Mouse (Mus musculus) heart, embryonic 10.5 days (tissue): ENCODE data around the gene Tln2. TPM values are rescaled to one million over a fixed set of nuclear protein-coding genes. Genes with fewer than 3 reads are reported as not detected.
A peak's percentile ranks its signal among the peaks of the same experiment; 100 is the strongest.

Source experiments
- DNase-seq: peaks from one replicate; pipeline ENCODE4 v3.0.0-alpha.2; 2017; ENCODE audit warnings: low spot score
- H3K27ac ChIP-seq: fragments of 300-500 bp; sonication (generic); 2 replicates; pipeline ENCODE4 v1.5.1; 2016; ENCODE audit warnings: mild to moderate bottlenecking
- H3K27me3 ChIP-seq: fragments of 300-500 bp; sonication (generic); 2 replicates; pipeline ENCODE4 v1.6.1; 2016; ENCODE audit warnings: mild to moderate bottlenecking; ENCODE audit not compliant: poor library complexity, insufficient read depth, severe bottlenecking
- H3K36me3 ChIP-seq: fragments of 300-500 bp; sonication (generic); 2 replicates; pipeline ENCODE4 v1.6.1; 2016; ENCODE audit warnings: mild to moderate bottlenecking, moderate library complexity
- H3K4me1 ChIP-seq: fragments of 300-500 bp; sonication (generic); 2 replicates; pipeline ENCODE4 v1.6.1; 2016; ENCODE audit warnings: mild to moderate bottlenecking
- H3K4me3 ChIP-seq: fragments of 300-500 bp; sonication (generic); 2 replicates; pipeline ENCODE4 v1.5.1; 2016; ENCODE audit warnings: mild to moderate bottlenecking, moderate library complexity
- H3K9me3 ChIP-seq: fragments of 300-500 bp; sonication (generic); 2 replicates; pipeline ENCODE4 v1.6.1; 2016; ENCODE audit warnings: mild to moderate bottlenecking, moderate library complexity
- whole genome bisulfite sequencing: fragments of 180-500 bp; shearing (Covaris S2); methylation state at CpG from one replicate; pipeline ENCODE4 v1.1.7; 2016; 5-methylcytosine and 5-hydroxymethylcytosine counted together
- polyA plus RNA-seq: library from polyadenylated mRNA; unstranded; fragments of >200 nt; fragmentation: Nextera tagmentation; extraction: Ambion mirVana; gene quantifications from 2 replicates; pipeline ENCODE4 v1.2.1, GENCODE M21; 2016

The Tln2 gene
- polyA plus RNA-seq, 1 experiment from 2014 or later, result 34.7 TPM

DNA sequence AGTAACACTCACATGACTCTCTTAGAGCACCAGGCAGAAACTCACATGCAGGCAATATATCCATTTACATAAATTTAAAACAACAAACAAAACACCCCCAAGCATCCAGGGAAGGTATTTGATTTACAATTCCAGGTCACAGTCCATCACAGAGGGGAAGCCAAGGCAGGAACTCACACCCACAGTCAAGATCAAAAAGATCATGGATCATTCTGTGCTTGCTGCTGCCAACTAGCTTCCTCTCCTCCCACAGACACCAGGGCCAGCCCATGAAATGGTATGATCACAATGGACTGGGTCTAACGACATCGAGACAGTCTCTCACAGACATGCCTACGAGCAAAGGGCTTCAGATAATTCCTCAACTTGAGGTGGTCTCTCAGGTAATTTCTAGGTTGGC is 70.1 kb downstream of the Tln2 start:
- Histone ChIP-seq H3K9me3 (no peaks in the 10 kb centered on the region), H3K27ac (no peak overlapping the region), H3K27me3 (peaks cover 22% of the 10 kb centered on the region), H3K4me3 (no peak overlapping the region), H3K36me3 (no peaks in the 10 kb centered on the region), H3K4me1 (peaks cover 11% of the 10 kb centered on the region; the same call in 1 of the 2 replicates)
- no peak for DNase-seq
- WGBS, result 79% methylated on average over 3 of the region's 3 CpGs

DNA sequence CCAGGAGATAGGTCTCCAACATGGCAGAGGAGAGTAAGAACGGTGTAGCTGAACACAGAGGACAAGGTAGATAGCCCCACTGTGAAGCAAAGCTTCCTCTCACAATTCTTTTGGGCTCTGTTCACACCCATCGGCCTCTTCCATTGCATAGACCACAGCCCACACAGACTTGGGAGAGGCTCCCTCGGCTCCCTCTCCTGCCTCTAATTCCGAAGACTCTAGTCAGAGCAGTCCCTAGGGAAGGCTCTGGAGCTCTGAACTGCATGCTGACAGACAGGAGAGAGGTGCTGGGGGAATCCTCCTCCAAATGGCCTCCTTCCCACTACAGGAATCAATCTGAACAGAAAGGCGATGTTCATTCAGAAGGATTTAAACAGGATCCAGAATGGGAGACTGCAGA is 72.9 kb downstream of the Tln2 start:
- H3K4me3 ChIP-seq, result no peak overlapping the region
- H3K27ac ChIP-seq, result no peak overlapping the region
- no peaks in the 10 kb centered on the region for H3K9me3 ChIP-seq
- H3K27me3 ChIP-seq, result peaks cover 35% of the 10 kb centered on the region
- H3K36me3 ChIP-seq, result no peaks in the 10 kb centered on the region
- H3K4me1 ChIP-seq, result peaks cover 23% of the 10 kb centered on the region
- 64% methylated on average over 5 of the region's 5 CpGs for WGBS
- no peak for DNase-seq

DNA sequence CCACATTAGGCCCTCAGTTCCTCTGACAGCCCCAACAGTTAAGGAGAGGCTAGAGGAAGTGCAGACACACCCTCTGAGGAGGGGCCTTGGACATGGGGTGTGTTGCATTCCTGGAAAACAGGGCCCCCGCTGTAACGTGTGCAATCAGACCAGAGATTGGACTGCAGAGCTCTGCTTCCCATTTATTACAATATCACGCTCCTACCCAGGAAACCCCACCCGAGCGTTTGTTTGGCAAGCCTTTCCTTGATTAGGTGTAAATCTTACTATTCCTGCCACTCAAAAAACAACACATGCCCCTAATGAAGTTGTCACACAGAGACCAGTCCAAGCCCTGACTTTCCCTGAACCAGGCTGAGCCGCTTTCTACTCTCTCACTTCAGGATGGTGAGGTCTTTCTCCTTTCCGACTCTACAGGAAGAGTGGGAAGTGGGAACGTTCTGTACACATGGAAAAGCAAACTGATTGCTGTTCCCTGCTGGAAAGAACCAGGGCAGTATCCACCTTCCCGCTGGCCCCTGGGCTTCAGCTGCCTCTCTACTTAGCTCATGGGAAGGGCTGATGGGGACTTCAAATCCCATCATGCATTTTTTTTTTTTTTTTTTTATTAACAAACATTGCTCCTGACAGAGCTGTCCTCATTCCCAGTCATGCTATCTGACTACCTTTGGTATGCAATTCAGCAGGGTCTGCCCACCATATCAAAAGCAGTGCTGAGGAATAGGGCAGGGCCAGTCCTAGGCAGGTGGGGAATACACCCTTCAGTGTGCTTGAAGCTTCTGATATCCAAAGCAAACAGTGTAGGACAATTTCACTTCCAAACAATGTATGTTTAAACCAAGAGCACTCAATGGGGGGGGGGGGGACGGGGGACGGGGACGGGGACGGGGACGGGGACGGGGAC is 74.1 kb downstream of the Tln2 start:
- H3K36me3 ChIP-seq, result no peaks in the 10 kb centered on the region
- H3K27me3 ChIP-seq, result peaks cover 43% of the 10 kb centered on the region
- WGBS, result 65% methylated on average over 15 of the region's 15 CpGs
- H3K9me3 ChIP-seq, result no peaks in the 10 kb centered on the region
- H3K4me3 ChIP-seq, result no peak overlapping the region
- no peak overlapping the region for H3K27ac ChIP-seq
- no peak for DNase-seq
- H3K4me1 ChIP-seq, result peaks cover 29% of the 10 kb centered on the region

DNA sequence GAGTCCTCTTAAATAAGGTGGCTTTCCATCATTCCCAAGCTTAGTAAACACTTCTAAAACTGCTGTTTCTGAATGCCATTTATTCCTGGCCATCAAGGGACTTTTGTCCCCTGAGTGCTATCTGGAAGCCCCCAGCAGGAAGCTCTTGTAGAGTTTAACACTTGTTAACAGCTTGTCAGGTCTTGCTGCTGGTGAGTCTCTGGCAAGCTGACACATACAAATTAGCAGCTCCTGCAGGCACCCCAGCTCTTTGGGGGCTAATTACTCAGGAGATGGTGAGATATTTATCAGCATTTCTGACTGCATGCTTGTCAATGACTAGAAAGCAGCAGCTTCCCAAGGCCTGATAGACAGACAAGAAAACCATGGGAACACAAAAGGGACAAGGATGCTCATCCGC is 77.2 kb downstream of the Tln2 start:
- H3K27me3 ChIP-seq, result peaks cover 61% of the 10 kb centered on the region
- no peak overlapping the region for H3K27ac ChIP-seq
- peaks cover 43% of the 10 kb centered on the region for H3K4me1 ChIP-seq
- H3K36me3 ChIP-seq, result no peaks in the 10 kb centered on the region
- no peak for DNase-seq
- H3K4me3 ChIP-seq, result no peak overlapping the region
- 22% methylated on average over 1 of the region's 1 CpGs for WGBS
- no peaks in the 10 kb centered on the region for H3K9me3 ChIP-seq

DNA sequence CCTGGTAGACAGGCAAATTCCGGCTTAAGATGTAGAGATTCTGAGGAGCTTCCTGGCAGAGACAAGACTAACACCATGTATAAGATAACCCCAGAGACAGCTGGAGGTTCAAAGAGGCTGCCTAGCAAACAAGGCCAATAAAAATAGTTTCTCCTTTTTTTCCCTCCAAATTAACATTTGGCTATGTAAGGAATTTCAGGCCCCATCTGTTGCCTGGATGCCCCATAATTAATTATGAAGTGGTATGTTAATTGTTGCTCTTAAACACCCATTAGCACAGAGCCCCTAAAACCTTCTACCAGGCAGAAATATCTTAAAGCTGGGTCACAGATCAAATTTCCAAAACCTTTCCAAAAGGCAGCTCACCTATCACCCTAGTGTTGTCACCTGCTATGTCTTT is 77.7 kb downstream of the Tln2 start:
- Histone ChIP-seq H3K27ac (no peak overlapping the region), H3K4me1 (peaks cover 43% of the 10 kb centered on the region), H3K4me3 (no peak overlapping the region), H3K9me3 (no peaks in the 10 kb centered on the region), H3K27me3 (peaks cover 62% of the 10 kb centered on the region), H3K36me3 (no peaks in the 10 kb centered on the region)
- no peak for DNase-seq
- WGBS, result 7% methylated on average over 1 of the region's 1 CpGs

DNA sequence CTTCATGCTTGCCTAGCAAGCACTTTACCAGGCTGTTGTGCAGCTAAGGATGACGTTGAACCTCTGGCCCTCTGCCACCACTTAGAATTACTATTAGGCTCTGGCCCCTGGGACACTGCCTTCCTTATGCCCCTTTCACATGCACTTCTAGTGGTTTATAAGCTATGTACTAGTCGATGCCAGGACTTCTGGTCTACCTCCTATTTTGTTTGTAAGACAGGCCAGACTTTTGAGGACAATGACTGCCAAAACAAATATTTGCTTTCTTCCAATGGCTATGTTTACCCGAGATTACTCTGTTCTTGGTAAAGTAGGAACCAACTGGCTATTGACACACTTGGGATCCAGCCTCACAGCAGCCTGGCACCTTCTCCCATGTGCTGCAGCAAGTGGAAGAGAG is 82.1 kb downstream of the Tln2 start:
- Histone ChIP-seq H3K9me3 (no peaks in the 10 kb centered on the region), H3K36me3 (no peaks in the 10 kb centered on the region), H3K27ac (no peak overlapping the region), H3K4me3 (no peak overlapping the region), H3K4me1 (peaks cover 29% of the 10 kb centered on the region), H3K27me3 (peaks cover 54% of the 10 kb centered on the region)
- WGBS, result 77% methylated on average over 3 of the region's 3 CpGs
- DNase-seq, result no peak

DNA sequence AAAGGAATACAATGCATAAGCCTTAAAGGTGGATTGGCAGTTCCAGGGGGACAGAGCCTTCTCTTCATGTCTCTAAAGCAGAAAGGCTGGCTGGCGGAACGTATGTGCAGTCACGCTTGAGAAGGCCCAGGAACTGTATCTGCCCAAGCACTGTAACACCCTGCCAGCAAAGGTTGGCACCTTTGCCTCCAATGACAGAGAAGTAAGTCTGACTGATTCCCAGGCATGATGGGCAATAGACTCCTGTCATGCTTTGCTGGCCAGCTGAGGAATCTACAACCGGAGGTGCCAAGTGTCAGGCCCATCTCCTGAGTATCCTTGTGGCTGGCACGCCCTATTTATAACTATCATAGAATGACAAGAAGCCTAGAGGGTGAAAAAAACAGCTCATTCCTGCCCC is 83.3 kb downstream of the Tln2 start:
- H3K4me1 ChIP-seq, result peaks cover 16% of the 10 kb centered on the region
- WGBS, result 95% methylated on average over 5 of the region's 5 CpGs
- no peaks in the 10 kb centered on the region for H3K9me3 ChIP-seq
- H3K36me3 ChIP-seq, result no peaks in the 10 kb centered on the region
- no peak for DNase-seq
- peaks cover 53% of the 10 kb centered on the region for H3K27me3 ChIP-seq
- H3K27ac ChIP-seq, result no peak overlapping the region
- no peak overlapping the region for H3K4me3 ChIP-seq

DNA sequence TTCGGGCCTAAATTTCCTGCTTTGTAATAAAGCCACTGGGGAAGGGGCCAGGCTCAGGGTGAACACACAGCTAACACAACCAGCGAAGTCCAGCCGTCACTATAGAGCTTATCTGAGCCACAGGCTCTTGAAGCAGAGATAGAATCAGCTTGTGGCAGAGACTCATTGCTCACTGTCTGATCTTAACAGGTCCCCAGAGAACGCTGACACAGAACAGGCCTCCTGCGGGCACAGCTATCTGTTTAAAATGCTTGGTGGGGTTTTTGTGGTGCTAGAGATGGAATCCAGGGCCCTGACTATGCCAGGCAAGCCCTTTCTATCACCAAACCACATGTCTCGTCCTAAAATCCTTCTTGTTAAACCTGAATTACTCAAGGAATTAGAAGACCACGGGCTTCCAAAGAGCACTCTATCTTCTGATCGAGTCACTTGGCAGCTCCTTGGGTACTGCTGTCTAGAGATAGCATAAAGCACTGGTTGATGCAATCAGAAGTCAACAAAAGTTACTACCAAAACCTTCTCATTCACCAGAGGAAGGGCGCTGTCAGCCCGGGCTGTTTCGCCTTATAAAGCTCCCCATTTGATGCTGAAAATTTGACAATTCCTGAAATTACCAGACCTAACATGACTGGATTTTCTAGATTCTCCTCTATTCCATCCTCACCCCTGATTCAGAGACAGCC is 95.9 kb downstream of the Tln2 start:
- peak overlapping the region; percentile 49 for H3K27ac ChIP-seq
- no peaks in the 10 kb centered on the region for H3K36me3 ChIP-seq
- peaks cover 28% of the 10 kb centered on the region for H3K4me1 ChIP-seq
- no peaks in the 10 kb centered on the region; the same call in 1 of the 2 replicates for H3K27me3 ChIP-seq
- DNase-seq, result peak; percentile 78
- no peak overlapping the region for H3K4me3 ChIP-seq
- 27% methylated on average over 11 of the region's 11 CpGs for WGBS
- no peaks in the 10 kb centered on the region for H3K9me3 ChIP-seq

DNA sequence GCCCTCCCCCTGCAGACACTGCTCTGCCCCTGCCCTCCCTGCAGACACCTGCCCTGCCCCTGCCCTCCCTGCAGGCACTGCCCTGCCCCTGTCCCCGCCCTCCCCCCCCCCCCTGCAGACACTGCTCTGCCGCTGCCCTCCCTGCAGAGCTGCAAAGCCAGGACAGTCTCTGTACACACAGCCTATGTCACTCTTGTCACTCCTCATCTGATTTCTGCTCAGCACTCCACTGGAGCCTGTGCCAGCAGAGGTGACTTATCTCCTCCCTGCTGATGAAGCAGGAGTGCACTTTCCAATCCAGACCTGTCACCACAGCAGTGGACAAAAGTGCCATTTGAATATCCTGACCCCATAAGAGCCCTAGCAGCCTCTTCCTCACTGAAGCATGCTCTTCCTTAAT is 118.0 kb downstream of the Tln2 start:
- H3K4me1 ChIP-seq, result peaks cover 50% of the 10 kb centered on the region
- H3K27ac ChIP-seq, result peak overlapping the region; percentile 72
- 14% methylated on average over 1 of the region's 2 CpGs for WGBS
- no peaks in the 10 kb centered on the region for H3K9me3 ChIP-seq
- no peaks in the 10 kb centered on the region; the same call in 1 of the 2 replicates for H3K27me3 ChIP-seq
- no peaks in the 10 kb centered on the region for H3K36me3 ChIP-seq
- H3K4me3 ChIP-seq, result no peak overlapping the region
- DNase-seq, result no peak

DNA sequence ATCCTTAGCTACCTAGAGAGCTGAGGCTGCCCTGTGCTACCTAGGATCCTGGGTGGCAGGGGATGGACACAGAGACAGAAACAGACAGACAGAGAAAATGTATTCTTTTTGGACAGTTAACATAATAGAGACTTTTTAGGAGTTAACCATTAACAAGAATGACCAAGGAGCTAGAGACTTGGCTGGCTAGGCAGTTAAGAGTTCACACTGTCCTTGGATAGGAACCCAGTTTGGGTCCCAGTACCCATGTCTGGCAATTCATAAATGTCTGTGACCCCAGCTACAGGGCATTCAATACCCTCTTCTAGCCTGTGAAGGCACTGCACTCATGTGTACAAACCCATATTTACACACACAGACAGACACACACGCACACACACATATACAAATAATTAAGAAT is 122.0 kb downstream of the Tln2 start:
- DNase-seq, result no peak
- Histone ChIP-seq H3K4me1 (peaks cover 53% of the 10 kb centered on the region), H3K27me3 (no peaks in the 10 kb centered on the region; the same call in 1 of the 2 replicates), H3K27ac (no peak overlapping the region), H3K4me3 (no peak overlapping the region), H3K9me3 (no peaks in the 10 kb centered on the region), H3K36me3 (no peaks in the 10 kb centered on the region)
- 100% methylated on average over 1 of the region's 1 CpGs for WGBS

DNA sequence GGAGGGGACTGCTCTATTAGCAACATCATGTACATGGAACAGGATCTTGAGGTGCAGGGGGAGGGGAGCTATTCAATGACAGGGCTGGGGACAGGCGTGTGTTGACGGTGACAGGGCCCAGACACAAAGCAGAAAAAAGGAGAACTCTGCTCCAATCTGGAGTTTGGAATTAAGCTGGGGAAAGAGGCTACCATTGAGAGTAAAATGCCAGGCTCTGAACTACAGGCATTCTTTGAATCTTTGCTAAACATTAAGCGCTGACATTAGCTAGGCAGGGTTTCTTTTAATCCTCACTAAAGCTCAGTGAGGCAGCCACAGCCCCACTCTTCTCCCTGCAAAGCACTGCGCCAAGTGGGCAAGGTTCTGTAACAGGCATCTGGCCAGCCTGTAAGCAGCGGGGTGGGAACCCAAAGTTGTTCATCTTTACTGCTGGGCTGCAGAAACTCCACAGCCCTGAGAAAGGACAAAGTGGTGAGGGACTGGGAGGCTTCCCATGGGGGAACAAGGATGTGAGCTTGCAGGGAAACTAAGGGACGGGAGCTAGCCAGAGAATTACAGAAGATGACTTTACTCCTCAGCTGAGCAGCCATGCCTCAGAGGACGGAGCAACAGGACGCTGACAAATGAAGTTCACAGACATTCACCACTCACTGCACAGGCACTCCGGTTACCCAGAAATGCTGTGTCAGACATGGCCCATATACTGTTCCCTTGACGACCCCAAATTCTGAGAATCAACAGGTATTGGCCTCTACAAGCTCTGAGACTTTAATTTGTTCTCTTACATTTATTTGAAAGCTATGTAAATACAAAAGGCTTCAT is 124.0 kb downstream of the Tln2 start:
- H3K4me3 ChIP-seq, result 0 out of 2 replicates have a peak overlapping the region, but pooled peaks have one; percentile 35
- no peaks in the 10 kb centered on the region for H3K27me3 ChIP-seq
- WGBS, result 35% methylated on average over 10 of the region's 10 CpGs
- no peak for DNase-seq
- H3K36me3 ChIP-seq, result no peaks in the 10 kb centered on the region
- no peaks in the 10 kb centered on the region for H3K9me3 ChIP-seq
- H3K27ac ChIP-seq, result peak overlapping the region; percentile 83
- H3K4me1 ChIP-seq, result peaks cover 41% of the 10 kb centered on the region

DNA sequence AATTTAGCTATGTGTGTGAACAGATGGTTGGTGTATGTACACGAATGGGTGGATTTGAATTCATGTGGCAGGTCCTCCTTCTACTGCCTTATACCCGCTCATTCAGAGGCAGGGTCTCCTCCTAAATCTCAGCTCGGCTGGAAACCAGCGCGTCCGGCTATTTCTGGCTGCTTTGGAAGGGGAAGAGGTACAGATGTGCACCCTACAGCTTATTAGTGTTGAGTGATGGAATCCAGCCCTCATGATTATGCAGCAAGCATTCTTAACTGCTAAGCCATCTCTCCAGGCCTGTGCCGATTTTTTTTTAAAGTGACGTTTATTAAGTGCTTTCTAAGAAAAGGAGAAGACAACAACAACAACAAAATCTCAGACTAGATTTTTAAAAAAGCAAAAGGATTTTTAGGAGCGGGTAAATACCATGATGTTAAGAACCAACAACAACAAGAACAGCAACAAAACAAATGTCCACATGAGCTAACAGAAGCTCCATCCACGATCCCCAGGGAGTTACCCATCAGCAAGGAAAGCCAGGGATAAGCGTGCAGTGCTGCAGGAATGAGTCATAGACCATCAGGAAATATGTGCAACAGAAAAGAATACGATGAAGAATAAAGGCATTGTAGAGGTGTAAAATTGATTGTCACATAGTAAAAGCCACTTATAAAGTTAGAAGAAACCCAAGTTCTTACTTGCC is 130.2 kb downstream of the Tln2 start:
- WGBS, result 34% methylated on average over 12 of the region's 12 CpGs
- H3K27ac ChIP-seq, result peak overlapping the region; percentile 66
- peaks cover 40% of the 10 kb centered on the region for H3K4me1 ChIP-seq
- H3K9me3 ChIP-seq, result no peaks in the 10 kb centered on the region
- peak overlapping the region; percentile 28 for H3K4me3 ChIP-seq
- H3K27me3 ChIP-seq, result no peaks in the 10 kb centered on the region
- no peaks in the 10 kb centered on the region for H3K36me3 ChIP-seq
- DNase-seq, result peak; percentile 79
